Mouse (Mus musculus): ENCODE results near the gene Ccdc182. TPM values are rescaled to one million over a fixed set of nuclear protein-coding genes. Genes with fewer than 3 reads are reported as not detected.
A peak's percentile ranks its signal among the peaks of the same experiment; 100 is the strongest.

The Ccdc182 gene
- total and polyA plus RNA-seq, 2 experiments = not detected

DNA sequence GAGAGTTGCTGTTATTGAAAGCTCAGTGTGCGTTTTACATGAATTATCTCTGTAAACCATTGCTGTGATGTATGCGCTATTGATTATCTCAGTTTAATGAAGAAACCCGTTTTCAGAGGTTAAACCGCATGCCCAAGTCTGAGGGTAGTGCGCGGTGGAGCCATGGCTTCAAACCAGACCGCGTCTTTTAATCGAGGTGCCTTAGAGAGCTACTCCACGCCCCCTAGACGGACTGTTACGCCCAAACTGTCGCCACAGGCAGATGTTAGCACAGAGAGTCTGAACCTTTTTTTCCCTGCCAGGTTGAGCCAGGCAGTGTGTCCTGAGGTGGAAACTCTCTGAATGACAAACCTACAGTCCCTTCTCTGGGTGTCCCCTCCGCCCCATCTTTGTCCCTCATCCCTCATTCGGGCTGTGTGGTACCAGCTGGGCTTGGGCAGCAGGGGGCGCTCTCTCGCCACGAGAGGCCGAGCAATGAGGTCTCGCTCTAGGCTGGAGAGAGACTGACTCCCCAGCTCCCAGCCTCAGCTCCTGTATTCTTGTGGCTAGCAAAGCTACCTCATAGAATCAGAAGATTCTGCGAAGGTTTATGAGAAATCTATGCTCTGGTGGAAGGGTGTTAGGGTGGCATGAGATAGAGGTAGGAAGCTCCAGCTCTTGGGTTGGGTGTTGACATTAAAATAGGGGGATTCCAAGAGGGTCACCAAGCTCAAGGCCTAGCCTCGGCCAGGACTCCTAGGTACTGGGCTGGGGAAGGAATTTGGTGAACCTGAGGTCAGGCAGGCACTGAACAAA, 41.7 kb upstream of the Ccdc182 start:
- DNase-seq (ENCODE audit: extremely low read depth, low read depth, low spot score) = peak; percentile 19

DNA sequence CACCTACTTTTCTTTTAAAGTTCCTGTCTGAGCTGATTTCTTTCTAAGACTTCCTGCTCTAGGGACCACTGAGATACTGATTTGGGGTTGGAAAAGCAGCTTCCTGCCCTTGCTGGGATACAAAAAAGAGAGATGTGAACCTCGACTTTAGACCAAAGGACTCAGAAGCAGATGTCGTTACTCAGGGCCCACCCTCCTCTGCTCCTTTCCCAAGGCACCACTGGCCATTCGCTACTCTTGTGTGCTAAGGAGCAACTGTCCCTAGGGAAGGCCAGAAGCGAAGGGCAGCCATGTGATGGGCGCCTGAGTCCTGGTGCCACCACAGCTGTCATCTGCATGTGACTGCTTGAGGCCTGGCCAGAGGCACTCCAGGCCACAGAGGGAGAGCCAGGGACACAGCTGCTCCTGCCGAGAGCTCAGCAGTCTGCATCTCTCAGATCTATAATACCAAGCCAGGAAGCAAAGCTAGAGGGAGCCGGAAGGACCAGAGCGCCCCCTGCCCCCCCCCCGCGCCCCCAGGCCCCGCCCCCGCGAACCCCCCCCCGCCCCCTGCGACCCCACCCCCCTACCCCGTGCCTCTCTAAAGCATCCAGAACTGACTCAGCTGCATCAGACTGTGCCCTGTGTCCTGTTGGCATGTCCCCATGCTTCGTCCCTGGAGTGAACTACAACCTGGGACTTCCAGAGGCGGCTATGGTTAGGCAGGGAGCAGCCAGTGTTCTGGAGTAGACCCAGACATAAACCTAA, 40.9 kb upstream of the Ccdc182 start:
- TF ChIP-seq POLR2A (IDR thresholded peaks at IDR 0.05; ENCODE audit: extremely low read depth, insufficient read depth, low read length) (no peak), CTCF (IDR thresholded peaks at IDR 0.05; ENCODE audit: low read depth, low read length) (no peak)
- Histone ChIP-seq H3K4me3 (ENCODE audit: insufficient read depth, low read depth, low read length) (no peak overlapping the region), H3K27ac (replicated peaks; ENCODE audit: insufficient read depth, low read depth, low read length) (no peak overlapping the region), H3K79me2 (ENCODE audit: control insufficient read depth, insufficient read depth, low read length) (no peaks in the 10 kb centered on the region), H3K36me3 (ENCODE audit: control insufficient read depth, insufficient read depth, low read length) (no peaks in the 10 kb centered on the region), H3K9ac (ENCODE audit: low read depth, low read length) (no peak overlapping the region), H3K4me1 (ENCODE audit: control insufficient read depth, insufficient read depth, low read length) (no peaks in the 10 kb centered on the region), H3K27me3 (ENCODE audit: control insufficient read depth, insufficient read depth, low read length) (peaks cover 5% of the 10 kb centered on the region; the same call in 1 of the 2 replicates)
- DNase-seq (ENCODE audit: extremely low read depth, low read depth, low spot score) = no peak
- 29% methylated on average over 18 of the region's 18 CpGs for WGBS

More for the DNA sequence above, 41.7 kb upstream of the Ccdc182 start:
- H3K4me1 ChIP-seq (ENCODE audit: control insufficient read depth, insufficient read depth, low read length) = no peaks in the 10 kb centered on the region
- H3K79me2 ChIP-seq (ENCODE audit: control insufficient read depth, insufficient read depth, low read length) = no peaks in the 10 kb centered on the region
- H3K27me3 ChIP-seq (ENCODE audit: control insufficient read depth, insufficient read depth, low read length) = peaks cover 2% of the 10 kb centered on the region; the same call in 1 of the 2 replicates
- no peak overlapping the region for H3K9ac ChIP-seq (ENCODE audit: low read depth, low read length)
- TF ChIP-seq POLR2A (IDR thresholded peaks at IDR 0.05; ENCODE audit: extremely low read depth, insufficient read depth, low read length) (no peak), CTCF (IDR thresholded peaks at IDR 0.05; ENCODE audit: low read depth, low read length) (peak; percentile 97)
- 15% methylated on average over 22 of the region's 22 CpGs for WGBS
- no peak overlapping the region for H3K27ac ChIP-seq (replicated peaks; ENCODE audit: insufficient read depth, low read depth, low read length)
- H3K4me3 ChIP-seq (ENCODE audit: insufficient read depth, low read depth, low read length) = no peak overlapping the region
- H3K36me3 ChIP-seq (ENCODE audit: control insufficient read depth, insufficient read depth, low read length) = no peaks in the 10 kb centered on the region

DNA sequence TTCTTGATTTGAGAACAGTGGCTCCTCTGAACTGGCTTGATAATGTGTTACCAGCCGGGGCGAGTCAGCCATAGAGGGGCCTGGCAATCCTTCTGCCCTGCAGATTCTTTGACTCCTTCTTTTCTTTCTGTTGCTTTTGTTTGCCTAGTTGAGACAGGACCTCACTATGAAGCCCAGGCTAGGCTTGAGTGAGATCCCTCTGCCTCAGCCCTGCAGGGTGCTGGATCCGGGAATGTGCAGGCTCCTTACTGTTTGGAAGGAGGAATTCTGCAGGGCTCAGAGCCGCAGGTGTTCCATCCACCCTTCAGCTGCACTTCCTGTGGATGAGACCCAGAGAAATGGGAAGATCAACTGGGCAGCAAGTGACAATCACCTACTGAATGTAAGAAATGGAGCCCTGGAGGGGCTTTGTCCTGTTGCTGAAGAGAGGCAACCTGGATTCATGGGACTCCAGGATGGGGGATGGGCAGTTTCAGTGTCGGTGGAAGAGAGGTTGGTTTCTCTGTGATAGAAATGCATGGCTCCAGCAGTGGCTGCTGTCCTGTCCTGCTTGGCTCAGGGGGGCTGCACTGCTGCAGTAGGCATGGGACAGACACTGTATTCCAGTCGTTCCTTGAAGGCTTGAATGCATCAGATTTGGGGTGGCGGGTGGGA, 40.2 kb upstream of the Ccdc182 start:
- no peak for TF ChIP-seq POLR2A (IDR thresholded peaks at IDR 0.05; ENCODE audit: extremely low read depth, insufficient read depth, low read length)
- TF ChIP-seq CTCF (IDR thresholded peaks at IDR 0.05; ENCODE audit: low read depth, low read length) = no peak
- Histone ChIP-seq H3K27ac (replicated peaks; ENCODE audit: insufficient read depth, low read depth, low read length) (no peak overlapping the region), H3K27me3 (ENCODE audit: control insufficient read depth, insufficient read depth, low read length) (peaks cover 8% of the 10 kb centered on the region; the same call in 1 of the 2 replicates), H3K4me3 (ENCODE audit: insufficient read depth, low read depth, low read length) (no peak overlapping the region), H3K9ac (ENCODE audit: low read depth, low read length) (no peak overlapping the region), H3K36me3 (ENCODE audit: control insufficient read depth, insufficient read depth, low read length) (no peaks in the 10 kb centered on the region), H3K4me1 (ENCODE audit: control insufficient read depth, insufficient read depth, low read length) (no peaks in the 10 kb centered on the region), H3K79me2 (ENCODE audit: control insufficient read depth, insufficient read depth, low read length) (no peaks in the 10 kb centered on the region)
- 70% methylated on average over 7 of the region's 7 CpGs for WGBS
- DNase-seq (ENCODE audit: extremely low read depth, low read depth, low spot score) = no peak

DNA sequence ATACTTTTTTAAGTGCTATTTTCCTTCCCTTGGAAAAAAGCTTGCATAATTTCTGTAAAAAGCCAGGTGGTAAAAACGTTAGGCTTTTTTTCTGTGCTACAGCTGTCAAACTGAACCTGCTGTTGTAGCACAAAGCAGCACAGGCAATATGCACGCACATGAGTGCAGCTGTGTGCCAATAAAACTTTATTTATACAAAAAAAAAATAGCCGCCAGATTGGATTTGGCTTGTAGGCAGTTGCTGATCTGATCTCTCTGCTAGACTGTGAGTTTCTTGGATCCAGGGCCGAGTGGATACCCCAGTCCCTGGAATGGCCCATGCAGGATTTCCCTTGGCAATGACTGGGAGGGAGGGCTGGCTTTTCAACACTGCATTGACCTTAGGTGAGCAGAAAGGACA, 36.2 kb upstream of the Ccdc182 start:
- Histone ChIP-seq H3K27me3 (ENCODE audit: control insufficient read depth, insufficient read depth, low read length) (peaks cover 18% of the 10 kb centered on the region; the same call in 1 of the 2 replicates), H3K36me3 (ENCODE audit: control insufficient read depth, insufficient read depth, low read length) (no peaks in the 10 kb centered on the region)
- 80% methylated on average over 4 of the region's 4 CpGs for WGBS

DNA sequence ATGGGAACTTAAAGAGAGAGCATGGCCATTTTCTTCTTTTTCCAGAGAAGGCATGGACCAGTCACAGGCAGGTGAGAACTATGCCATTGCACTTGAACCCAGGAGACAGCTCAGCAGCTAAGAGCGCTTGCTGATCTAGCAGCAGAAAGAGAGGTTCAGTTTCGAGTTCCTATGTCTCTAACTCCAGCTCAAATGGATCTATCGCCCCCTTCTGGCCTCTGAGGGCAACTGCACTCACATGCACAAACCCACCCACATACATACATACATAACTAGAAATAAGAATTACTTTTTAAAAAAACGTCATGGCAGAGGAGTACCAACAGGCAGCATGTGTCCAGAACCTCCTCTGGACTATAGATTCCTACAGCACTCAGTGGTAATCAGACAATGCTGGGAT, 35.6 kb upstream of the Ccdc182 start:
- Histone ChIP-seq H3K9ac (ENCODE audit: low read depth, low read length) (no peak overlapping the region), H3K4me1 (ENCODE audit: control insufficient read depth, insufficient read depth, low read length) (no peaks in the 10 kb centered on the region), H3K4me3 (ENCODE audit: insufficient read depth, low read depth, low read length) (no peak overlapping the region), H3K27me3 (ENCODE audit: control insufficient read depth, insufficient read depth, low read length) (peaks cover 18% of the 10 kb centered on the region; the same call in 1 of the 2 replicates), H3K79me2 (ENCODE audit: control insufficient read depth, insufficient read depth, low read length) (no peaks in the 10 kb centered on the region), H3K36me3 (ENCODE audit: control insufficient read depth, insufficient read depth, low read length) (no peaks in the 10 kb centered on the region), H3K27ac (replicated peaks; ENCODE audit: insufficient read depth, low read depth, low read length) (no peak overlapping the region)
- DNase-seq (ENCODE audit: extremely low read depth, low read depth, low spot score) = no peak
- TF ChIP-seq CTCF (IDR thresholded peaks at IDR 0.05; ENCODE audit: low read depth, low read length) (peak; percentile 28; the same call in 1 of the 2 replicates), POLR2A (IDR thresholded peaks at IDR 0.05; ENCODE audit: extremely low read depth, insufficient read depth, low read length) (no peak)
- 87% methylated on average over 4 of the region's 4 CpGs for WGBS

More for the DNA sequence above, 36.2 kb upstream of the Ccdc182 start:
- no peak overlapping the region for H3K4me3 ChIP-seq (ENCODE audit: insufficient read depth, low read depth, low read length)
- no peaks in the 10 kb centered on the region for H3K4me1 ChIP-seq (ENCODE audit: control insufficient read depth, insufficient read depth, low read length)
- H3K27ac ChIP-seq (replicated peaks; ENCODE audit: insufficient read depth, low read depth, low read length) = no peak overlapping the region
- H3K9ac ChIP-seq (ENCODE audit: low read depth, low read length) = no peak overlapping the region
- no peak for DNase-seq (ENCODE audit: extremely low read depth, low read depth, low spot score)
- TF ChIP-seq POLR2A (IDR thresholded peaks at IDR 0.05; ENCODE audit: extremely low read depth, insufficient read depth, low read length) (no peak), CTCF (IDR thresholded peaks at IDR 0.05; ENCODE audit: low read depth, low read length) (no peak)
- no peaks in the 10 kb centered on the region for H3K79me2 ChIP-seq (ENCODE audit: control insufficient read depth, insufficient read depth, low read length)

Data from liver, adult 2 months (tissue).